Mouse (Mus musculus): Measurements from ENCODE around the gene Gm128.

- no peak for TF ChIP-seq CTCF (IDR thresholded peaks at IDR 0.05; ENCODE audit: low read depth)
- no peak for TF ChIP-seq EP300 (optimal IDR thresholded peaks at IDR 0.05)
These were observed 8.0 kb downstream of the Gm128 start for GRCm38 (mm10) chr3:95233303-95233980.

All from stomach, postnatal 0 days (tissue).